Mouse (Mus musculus): ENCODE measurements at regions not wholly inside any gene's neighbourhood (a gene's known extent, or its start where the extent isn't known, plus 50 kb on each side); places are given as distances from the start of the nearest gene placed in this dataset.

DNA sequence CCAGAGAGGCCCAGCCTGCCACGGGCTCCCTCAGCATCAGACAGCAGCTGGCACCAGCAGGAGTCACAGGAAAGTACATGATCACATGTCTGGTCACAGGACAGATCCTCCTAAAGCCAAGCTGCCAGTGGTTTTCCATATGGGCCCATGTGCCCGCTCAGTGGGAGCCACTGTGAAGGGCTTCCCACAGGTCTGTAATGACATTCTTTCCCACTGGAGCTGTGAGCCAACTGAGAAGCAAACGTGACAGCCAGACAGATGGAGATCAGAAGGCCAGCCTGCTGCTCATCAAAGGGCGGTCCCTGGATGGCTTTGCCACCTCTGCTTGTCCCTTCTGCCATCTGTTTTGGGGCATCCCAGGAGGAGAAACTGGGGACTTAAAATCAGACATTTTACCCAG, 121.8 kb upstream of the Kcnj6 start:
- H3K4me3 ChIP-seq (ENCODE audit: low read depth, low read length), result no peak overlapping the region
- no peaks in the 10 kb centered on the region for H3K36me3 ChIP-seq (ENCODE audit: control insufficient read depth, insufficient read depth, low read length)
- H3K27me3 ChIP-seq (ENCODE audit: control insufficient read depth, insufficient read depth, low read length), result no peaks in the 10 kb centered on the region
- WGBS, result 67% methylated on average over 4 of the region's 4 CpGs
- H3K4me1 ChIP-seq (ENCODE audit: control insufficient read depth, insufficient read depth, insufficient read length, low read length), result no peaks in the 10 kb centered on the region
- no peak for TF ChIP-seq POLR2A (IDR thresholded peaks at IDR 0.05; ENCODE audit: low read depth, low read length)
- no peak for TF ChIP-seq CTCF (IDR thresholded peaks at IDR 0.05; ENCODE audit: extremely low read depth, insufficient read length, insufficient replicate concordance, low read depth, low read length)
- H3K27ac ChIP-seq (ENCODE audit: insufficient read depth, low read depth, low read length), result no peak overlapping the region

DNA sequence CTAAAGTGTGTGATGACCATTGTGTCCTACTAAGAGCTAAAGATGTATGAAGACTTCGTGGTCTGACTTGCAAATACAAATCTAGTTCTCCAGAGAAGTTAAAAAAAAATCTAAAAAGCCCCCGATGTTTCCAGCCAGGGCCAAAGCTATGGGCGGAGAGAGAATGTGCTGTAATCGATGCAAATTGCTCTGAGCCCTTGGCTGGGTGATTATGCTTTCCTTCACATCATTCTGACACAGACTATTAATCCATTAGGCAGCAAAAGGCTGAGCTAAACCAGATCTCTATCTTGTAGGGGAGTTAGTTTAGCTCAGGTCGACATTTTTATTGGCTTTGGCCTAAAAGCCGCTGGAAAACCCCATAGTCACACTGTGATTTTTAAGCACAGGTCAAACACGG, 124.5 kb upstream of the Kcnj6 start:
- 27% methylated on average over 7 of the region's 7 CpGs for WGBS
- Histone ChIP-seq H3K36me3 (ENCODE audit: control insufficient read depth, insufficient read depth, low read length) (no peaks in the 10 kb centered on the region), H3K27me3 (ENCODE audit: control insufficient read depth, insufficient read depth, low read length) (no peaks in the 10 kb centered on the region), H3K4me1 (ENCODE audit: control insufficient read depth, insufficient read depth, insufficient read length, low read length) (no peaks in the 10 kb centered on the region), H3K27ac (ENCODE audit: insufficient read depth, low read depth, low read length) (no peak overlapping the region), H3K4me3 (ENCODE audit: low read depth, low read length) (no peak overlapping the region)
- TF ChIP-seq CTCF (IDR thresholded peaks at IDR 0.05; ENCODE audit: extremely low read depth, insufficient read length, insufficient replicate concordance, low read depth, low read length), result no peak
- TF ChIP-seq POLR2A (IDR thresholded peaks at IDR 0.05; ENCODE audit: low read depth, low read length), result no peak

DNA sequence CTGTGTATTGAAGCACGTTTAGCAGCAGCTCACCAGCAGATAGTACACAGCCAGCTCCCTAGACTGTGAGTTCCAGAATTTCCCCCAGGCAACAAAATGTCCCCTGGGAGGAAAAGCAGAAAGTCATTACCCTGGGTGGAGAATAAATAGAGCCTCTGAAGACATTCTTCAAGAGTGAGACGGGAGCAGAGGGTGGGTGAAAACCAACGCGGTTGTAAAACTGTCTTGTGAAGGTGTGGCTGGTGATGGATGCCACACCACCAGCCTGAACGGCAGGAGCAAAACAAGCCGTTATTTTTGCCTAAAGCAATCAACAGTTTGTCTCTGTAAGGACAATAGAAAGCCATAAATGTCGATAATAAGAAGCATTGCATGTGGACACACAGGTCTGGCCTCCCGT, 129.7 kb upstream of the Kcnj15 start:
- Histone ChIP-seq H3K27me3 (ENCODE audit: control insufficient read depth, insufficient read depth, low read length) (no peaks in the 10 kb centered on the region), H3K27ac (ENCODE audit: insufficient read depth, low read depth, low read length) (no peak overlapping the region), H3K4me3 (ENCODE audit: low read depth, low read length) (no peak overlapping the region), H3K4me1 (ENCODE audit: control insufficient read depth, insufficient read depth, insufficient read length, low read length) (no peaks in the 10 kb centered on the region), H3K36me3 (ENCODE audit: control insufficient read depth, insufficient read depth, low read length) (no peaks in the 10 kb centered on the region)
- TF ChIP-seq POLR2A (IDR thresholded peaks at IDR 0.05; ENCODE audit: low read depth, low read length) (no peak), CTCF (IDR thresholded peaks at IDR 0.05; ENCODE audit: extremely low read depth, insufficient read length, insufficient replicate concordance, low read depth, low read length) (no peak)
- WGBS, result 7% methylated on average over 8 of the region's 8 CpGs

DNA sequence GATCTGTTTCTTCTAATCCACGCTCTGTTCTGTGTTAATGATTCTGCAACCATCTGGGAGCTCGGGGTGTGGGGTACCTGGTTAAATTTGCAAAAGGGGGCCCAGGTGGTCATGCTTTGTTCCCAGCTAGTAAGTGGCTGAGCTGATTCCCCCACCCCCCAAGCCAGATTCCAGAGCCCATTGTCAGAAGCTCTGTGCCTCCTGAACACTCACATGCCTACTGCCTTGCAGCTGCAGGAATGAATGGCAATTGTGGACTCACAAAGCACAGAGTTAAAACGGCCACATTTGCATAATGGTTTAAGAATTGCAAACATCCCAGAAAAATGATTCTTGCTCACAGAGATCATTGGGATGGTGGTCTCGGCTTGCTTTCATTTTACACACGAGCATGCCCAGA, 125.5 kb upstream of the Kcnj15 start:
- Histone ChIP-seq H3K4me1 (ENCODE audit: control insufficient read depth, insufficient read depth, insufficient read length, low read length) (no peaks in the 10 kb centered on the region), H3K27ac (ENCODE audit: insufficient read depth, low read depth, low read length) (no peak overlapping the region), H3K27me3 (ENCODE audit: control insufficient read depth, insufficient read depth, low read length) (no peaks in the 10 kb centered on the region), H3K36me3 (ENCODE audit: control insufficient read depth, insufficient read depth, low read length) (no peaks in the 10 kb centered on the region), H3K4me3 (ENCODE audit: low read depth, low read length) (no peak overlapping the region)
- TF ChIP-seq CTCF (IDR thresholded peaks at IDR 0.05; ENCODE audit: extremely low read depth, insufficient read length, insufficient replicate concordance, low read depth, low read length), result no peak
- no peak for TF ChIP-seq POLR2A (IDR thresholded peaks at IDR 0.05; ENCODE audit: low read depth, low read length)
- 50% methylated on average over 5 of the region's 5 CpGs for WGBS

DNA sequence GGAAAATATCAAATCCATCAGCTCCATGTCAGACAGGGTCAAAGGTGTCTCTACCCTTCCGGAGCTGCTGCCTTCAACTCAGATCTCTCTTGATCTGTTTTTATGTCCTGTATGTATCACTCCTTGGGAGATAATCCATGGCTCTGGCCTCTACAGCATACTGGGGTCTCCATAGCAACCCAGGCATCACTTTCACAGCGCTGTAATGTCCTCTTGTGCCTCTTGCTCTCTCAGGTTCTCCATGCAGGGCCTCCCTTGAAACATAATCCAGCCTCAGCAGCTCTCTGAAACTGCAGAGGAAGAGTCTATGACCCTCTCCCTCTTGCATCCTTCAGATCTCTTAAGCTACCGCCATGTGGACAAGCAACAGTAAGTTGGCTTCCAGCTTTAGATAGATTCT, 118.5 kb upstream of the Kcnj15 start:
- WGBS, result 46% methylated on average over 3 of the region's 3 CpGs

DNA sequence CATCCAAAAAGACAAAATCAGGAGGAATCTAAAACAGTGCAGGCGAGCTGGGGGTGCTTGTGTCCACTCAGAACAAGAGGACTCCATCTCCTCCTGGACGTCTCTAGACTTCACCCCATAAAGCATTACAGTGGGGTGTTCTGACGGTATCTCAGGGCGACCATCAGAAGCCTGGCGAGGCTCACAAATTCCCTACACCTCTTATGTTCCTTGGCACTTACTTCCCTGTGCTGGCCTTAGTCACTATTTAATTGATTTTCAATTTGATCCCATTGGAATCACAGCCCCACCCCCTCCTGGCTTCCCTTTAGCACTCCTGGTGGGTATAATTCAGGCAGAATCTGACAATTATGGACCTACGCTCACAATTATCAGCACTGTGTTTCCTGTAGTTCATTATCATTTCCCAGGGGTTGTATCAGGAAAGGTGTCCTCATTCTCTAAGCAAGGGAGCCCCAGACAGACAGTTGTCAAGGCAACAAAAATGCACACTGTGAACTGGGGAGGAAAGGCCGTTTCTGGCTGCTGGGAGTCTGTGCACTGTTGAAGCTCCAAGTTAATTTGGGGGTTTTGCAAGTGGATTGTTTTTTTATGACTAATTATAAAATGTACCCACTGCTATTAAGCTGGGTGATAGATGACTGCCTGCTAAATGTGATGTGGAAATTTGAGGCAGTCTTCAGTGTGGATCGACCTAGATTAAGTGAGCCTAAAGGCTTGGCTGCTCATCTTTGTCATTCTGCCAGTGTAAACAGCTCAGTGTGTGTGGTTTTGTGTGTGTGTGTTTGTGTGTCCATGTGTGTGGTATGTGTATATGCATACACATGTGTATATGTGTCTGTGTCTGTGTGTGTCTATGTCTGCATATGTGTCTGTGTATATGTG, 115.6 kb upstream of the Kcnj15 start:
- WGBS, result 63% methylated on average over 8 of the region's 8 CpGs
- Histone ChIP-seq H3K27ac (ENCODE audit: insufficient read depth, low read depth, low read length) (no peak overlapping the region), H3K27me3 (ENCODE audit: control insufficient read depth, insufficient read depth, low read length) (no peaks in the 10 kb centered on the region), H3K4me1 (ENCODE audit: control insufficient read depth, insufficient read depth, insufficient read length, low read length) (no peaks in the 10 kb centered on the region), H3K4me3 (ENCODE audit: low read depth, low read length) (no peak overlapping the region), H3K36me3 (ENCODE audit: control insufficient read depth, insufficient read depth, low read length) (no peaks in the 10 kb centered on the region)
- TF ChIP-seq POLR2A (IDR thresholded peaks at IDR 0.05; ENCODE audit: low read depth, low read length) (no peak), CTCF (IDR thresholded peaks at IDR 0.05; ENCODE audit: extremely low read depth, insufficient read length, insufficient replicate concordance, low read depth, low read length) (no peak)

More for the DNA sequence above, 118.5 kb upstream of the Kcnj15 start:
- no peak overlapping the region for H3K27ac ChIP-seq (ENCODE audit: insufficient read depth, low read depth, low read length)
- H3K36me3 ChIP-seq (ENCODE audit: control insufficient read depth, insufficient read depth, low read length), result no peaks in the 10 kb centered on the region
- H3K27me3 ChIP-seq (ENCODE audit: control insufficient read depth, insufficient read depth, low read length), result no peaks in the 10 kb centered on the region
- no peak overlapping the region for H3K4me3 ChIP-seq (ENCODE audit: low read depth, low read length)
- H3K4me1 ChIP-seq (ENCODE audit: control insufficient read depth, insufficient read depth, insufficient read length, low read length), result no peaks in the 10 kb centered on the region
- TF ChIP-seq POLR2A (IDR thresholded peaks at IDR 0.05; ENCODE audit: low read depth, low read length) (no peak), CTCF (IDR thresholded peaks at IDR 0.05; ENCODE audit: extremely low read depth, insufficient read length, insufficient replicate concordance, low read depth, low read length) (no peak)

DNA sequence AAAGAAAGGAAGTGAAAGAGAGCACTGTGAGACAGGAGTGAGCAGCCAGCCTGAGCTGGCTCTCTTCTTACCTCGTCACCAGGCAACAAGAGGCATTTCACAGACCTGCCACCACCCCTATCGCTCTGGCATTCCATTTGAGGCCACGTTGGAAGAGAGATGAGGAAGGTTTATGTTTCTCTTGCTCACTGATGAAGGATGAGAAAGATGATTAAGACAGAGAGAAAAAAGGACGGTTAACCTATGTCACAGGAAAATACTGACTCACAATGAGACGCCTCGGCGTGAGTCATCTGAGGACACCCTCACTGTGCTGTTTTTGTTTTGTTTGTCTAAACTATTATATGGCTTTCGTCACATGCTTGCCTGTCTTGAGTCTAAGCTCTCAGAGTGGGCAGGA, 106.9 kb upstream of the Kcnj15 start:
- Histone ChIP-seq H3K36me3 (ENCODE audit: control insufficient read depth, insufficient read depth, low read length) (no peaks in the 10 kb centered on the region), H3K27ac (ENCODE audit: insufficient read depth, low read depth, low read length) (no peak overlapping the region), H3K4me1 (ENCODE audit: control insufficient read depth, insufficient read depth, insufficient read length, low read length) (no peaks in the 10 kb centered on the region), H3K27me3 (ENCODE audit: control insufficient read depth, insufficient read depth, low read length) (no peaks in the 10 kb centered on the region), H3K4me3 (ENCODE audit: low read depth, low read length) (no peak overlapping the region)
- TF ChIP-seq CTCF (IDR thresholded peaks at IDR 0.05; ENCODE audit: extremely low read depth, insufficient read length, insufficient replicate concordance, low read depth, low read length) (no peak), POLR2A (IDR thresholded peaks at IDR 0.05; ENCODE audit: low read depth, low read length) (no peak)
- 57% methylated on average over 8 of the region's 8 CpGs for WGBS
